Mouse (Mus musculus) stomach, postnatal 0 days (tissue): ENCODE measurements at regions not wholly inside any gene's neighbourhood (a gene's known extent, or its start where the extent isn't known, plus 50 kb on each side); places are given as distances from the start of the nearest gene placed in this dataset.

Experiments used
- CTCF ChIP-seq: IDR thresholded peaks from 2 replicates; pipeline ENCODE4 v1.5.1; 2016; ENCODE audit warnings: antibody characterized with exemption, low read depth, mild to moderate bottlenecking, moderate library complexity
- EP300 ChIP-seq: optimal IDR thresholded peaks from 2 replicates; pipeline ENCODE3; 2016; ENCODE audit warnings: antibody characterized with exemption

DNA sequence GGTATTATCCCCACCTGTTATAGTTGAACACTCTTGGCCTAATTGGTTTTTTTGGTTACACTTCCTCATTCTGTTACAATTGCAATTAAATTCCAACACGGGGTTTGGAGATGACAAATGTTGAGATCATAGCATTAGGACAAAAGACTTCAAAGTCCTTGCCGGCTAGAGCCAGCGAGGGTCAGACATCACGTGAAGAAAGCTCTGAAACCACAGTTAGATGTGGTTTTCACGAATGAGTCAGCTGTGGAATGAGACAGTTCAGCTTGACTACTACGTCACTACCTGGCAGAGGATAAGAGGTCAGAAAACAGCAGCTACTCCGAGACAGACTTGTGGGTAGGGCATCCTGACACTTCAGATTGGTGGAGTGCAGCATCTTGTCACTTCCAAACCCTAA is 55.5 kb upstream of the Trio start:
- TF ChIP-seq CTCF (no peak), EP300 (no peak)
